Mouse (Mus musculus) urinary bladder, postnatal 10 days (tissue): Measurements from ENCODE around the gene Ccdc150.

ENCODE experiments used
- DNase-seq: peaks from one replicate; pipeline ENCODE4 v3.0.0; 2022; ENCODE audit warnings: low spot score

The Ccdc150 gene

DNA sequence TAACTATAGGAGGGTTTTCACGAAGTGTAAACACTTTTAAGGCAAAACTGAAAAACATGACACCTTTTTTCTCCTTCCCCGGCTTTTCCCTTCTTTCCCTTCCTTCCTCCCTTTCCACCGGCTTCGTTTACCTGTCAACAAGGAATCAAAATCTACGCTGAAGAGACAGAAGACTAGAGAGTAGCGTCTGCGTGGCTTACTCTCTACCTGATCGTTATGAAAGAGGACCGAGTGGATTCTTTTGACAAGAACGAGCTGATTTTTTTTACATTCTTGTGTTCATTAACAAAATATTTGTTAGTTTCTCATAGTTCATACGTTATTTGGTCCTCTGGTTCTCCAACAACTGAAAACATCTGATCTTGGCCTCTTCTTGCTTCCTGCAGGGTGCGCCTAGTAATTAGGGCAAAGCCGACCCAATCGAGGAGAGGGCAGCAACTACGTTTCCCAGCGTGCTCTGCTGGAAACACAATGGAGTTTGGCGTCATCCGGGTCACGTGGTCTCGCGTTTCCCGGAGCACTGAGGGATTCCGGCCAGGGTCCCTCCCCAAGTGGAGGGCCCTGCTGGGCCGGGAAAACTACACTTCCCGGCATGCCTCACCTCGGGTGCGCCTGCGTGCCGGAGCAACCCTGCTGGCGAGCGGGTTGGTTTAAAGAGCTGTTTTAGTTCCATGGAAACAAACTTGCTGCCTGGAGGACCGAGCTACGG lies at the start of gene Ccdc150:
TSS of gene Ccdc150 (plus strand) at position 526 of the 709 bp plus-strand sequence.
- peak; percentile 82 for DNase-seq

DNA sequence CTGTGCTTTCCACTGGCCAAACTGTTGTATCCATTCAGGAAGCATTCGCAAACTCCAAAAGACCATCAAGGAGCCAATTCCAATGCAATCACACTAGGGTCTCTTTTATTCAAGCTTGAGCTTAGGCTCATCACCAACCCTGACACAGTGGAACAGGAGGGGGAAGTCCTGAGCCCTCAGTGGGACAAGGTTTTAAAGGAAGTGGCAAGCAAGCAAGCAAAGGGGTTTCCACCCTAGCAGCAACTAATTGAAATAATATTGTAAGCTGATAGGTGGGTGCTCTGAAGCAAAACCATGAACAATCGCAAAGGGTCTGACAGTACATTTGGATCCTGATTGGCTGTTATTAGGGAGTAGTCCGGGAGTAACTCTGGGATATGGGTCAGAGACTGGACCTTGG lies 30.2 kb upstream of the Ccdc150 start:
- no peak for DNase-seq

DNA sequence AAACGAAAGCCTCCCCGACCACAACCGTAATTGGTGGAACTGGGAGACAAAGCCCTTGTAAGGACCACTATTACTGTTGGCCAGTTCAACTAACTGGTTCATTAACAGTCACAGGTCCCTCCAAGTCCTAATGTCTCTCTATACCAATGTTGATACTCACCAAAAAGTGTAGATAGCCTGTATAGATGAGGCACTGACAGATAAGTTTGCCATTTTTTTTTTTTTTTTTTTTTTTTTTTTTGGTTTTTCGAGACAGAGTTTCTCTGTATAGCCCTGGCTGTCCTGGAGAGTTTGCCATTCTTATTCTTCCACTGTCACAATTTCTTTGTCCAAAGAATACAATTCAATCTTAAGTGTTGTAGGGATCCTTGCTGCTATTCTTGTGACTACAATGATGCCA lies 7.8 kb upstream of the Ccdc150 start:
- DNase-seq = no peak

DNA sequence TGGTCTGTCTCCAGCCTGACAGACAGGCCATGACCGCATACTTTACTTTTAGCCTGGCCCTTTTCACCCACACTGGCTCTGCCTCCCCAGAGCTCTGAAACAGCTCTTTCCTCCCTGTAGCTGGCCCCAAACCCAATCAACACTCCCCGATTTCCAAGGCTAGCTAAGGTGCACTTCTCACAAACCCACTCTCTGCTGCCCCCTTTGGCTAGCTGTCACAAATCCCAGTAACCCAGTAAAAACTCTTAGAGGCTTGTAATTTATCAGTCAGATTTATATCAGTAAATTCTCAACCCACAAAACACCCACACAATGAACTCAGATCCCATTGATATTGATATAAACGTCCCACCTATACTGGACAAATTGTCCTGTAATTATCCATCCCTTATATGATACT lies 25.1 kb downstream of the Ccdc150 start:
- DNase-seq = no peak

DNA sequence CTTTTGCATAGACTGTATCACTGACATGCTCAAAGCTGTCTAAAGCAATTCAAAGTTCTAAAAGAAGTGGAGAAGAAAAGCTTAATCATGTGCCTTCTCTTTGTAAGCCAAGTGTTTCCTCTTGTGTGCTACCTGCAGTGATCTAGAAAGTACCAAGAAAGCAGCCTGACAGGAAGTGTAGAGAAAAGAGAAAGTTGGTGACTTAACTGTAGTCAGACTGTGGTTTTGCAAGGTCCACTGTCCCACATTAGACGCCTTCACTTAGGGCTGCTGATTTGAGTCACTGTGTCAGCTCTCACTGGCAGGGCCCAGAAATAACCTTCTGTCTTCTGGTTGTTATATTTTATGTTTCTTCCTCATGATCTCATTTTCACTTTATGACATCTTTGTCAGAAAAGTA lies 29.1 kb downstream of the Ccdc150 start:
- no peak for DNase-seq

DNA sequence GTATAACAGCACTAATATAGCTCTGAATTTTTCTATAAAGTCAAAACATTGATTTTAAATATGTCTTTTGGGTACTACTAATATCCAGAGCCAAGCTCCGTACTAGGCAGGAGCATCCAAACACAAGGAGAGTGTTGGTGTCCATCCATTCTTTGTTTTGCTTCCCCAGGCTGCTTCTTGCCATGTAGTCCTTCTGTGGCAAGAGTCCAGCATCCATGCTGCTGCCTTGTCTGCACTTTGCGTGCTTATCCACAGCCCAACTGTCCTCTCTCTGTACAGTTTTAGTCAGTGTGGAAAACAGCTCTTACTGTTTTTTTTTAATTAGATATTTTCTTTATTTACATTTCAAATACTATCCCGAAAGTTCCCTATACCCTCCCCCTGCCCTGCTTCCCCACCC lies 30.2 kb downstream of the Ccdc150 start:
- no peak for DNase-seq

DNA sequence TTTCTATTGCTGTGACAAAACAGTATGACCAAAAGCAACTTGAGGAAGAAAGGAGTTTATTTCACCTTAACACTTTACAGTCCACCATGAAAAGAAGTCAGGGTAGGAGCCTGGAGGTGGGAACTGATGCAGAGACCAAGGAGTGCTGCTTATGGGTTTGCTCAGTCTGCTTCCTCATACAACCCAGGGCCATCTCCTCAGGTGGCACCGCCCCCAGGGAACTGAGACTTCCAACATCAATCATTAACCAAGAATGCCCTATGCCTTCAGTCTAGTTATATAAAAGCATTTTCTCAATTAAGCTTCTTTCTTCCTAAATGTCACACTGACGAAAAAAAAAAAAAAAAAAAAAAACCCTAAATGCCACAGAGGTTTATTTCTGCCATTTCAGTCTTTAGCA lies 55.9 kb downstream of the Ccdc150 start:
- DNase-seq = no peak

DNA sequence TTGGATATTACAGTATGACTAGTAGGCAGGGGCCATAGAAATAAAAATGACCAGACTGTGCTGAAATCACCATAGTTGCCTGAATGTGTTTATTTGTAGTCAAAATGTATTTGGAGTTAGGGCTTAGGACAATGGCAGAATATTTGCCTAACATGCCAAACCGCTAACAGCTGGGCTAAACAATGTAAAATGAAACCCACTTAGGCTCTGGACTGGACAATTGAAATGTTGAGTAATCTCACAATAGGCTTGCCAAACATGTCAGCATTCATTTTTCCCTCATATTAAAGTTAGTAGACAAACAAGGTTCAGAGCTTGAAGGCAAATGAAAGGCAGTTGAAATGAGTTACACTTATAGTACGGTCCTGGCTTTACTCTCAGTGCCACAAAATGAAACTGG lies 76.2 kb downstream of the Ccdc150 start:
- DNase-seq = no peak

DNA sequence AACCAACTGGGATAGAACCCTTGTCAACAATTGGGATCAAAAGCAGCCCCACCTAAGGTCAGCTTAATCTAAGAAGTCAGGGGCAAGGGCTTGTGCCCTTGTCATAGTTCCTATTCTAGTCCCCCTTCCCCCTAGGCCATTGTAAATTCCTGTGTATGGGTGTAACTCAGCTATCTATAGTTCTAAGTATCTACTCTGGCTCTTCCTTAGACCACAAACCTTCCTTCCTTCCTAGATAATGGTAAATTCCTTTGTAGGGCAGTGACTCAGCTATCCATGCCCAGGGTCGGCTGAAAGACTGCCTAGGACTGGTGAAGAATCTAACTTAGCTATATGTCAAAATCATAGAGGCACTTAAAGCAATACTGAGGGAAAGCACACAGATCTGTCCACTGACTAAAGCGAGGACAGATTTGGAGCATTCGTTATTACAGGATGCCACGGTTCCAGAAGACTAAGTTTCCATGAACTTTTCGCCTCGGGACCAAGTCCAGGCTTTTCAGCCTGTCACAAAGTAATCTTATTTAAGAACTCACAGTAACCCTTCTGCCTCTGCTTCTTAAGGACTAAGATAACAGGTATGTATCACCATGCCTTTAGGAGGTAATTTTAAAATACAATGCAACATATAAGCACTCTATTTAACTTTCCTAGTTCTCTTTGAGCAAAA lies 77.5 kb downstream of the Ccdc150 start:
- DNase-seq = no peak

DNA sequence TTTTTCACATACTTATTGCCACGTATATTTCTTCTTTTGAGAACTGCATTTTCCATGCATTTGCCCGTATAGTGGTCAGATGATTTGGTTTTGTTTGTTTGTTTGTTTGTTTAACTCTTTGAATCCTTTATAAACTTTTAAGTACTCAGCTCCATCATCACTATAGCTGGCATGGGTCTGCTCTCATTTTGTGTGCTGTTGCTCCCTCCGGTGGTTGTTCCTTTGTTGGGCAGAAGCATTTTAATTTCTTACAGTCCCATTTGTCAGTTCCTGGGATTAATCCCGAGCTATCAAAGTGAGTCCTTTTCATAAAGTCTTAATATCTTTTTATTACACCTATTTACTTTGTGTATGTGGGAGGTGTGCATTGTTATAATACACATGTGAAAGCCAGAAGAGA lies 82.5 kb downstream of the Ccdc150 start:
- no peak for DNase-seq

DNA sequence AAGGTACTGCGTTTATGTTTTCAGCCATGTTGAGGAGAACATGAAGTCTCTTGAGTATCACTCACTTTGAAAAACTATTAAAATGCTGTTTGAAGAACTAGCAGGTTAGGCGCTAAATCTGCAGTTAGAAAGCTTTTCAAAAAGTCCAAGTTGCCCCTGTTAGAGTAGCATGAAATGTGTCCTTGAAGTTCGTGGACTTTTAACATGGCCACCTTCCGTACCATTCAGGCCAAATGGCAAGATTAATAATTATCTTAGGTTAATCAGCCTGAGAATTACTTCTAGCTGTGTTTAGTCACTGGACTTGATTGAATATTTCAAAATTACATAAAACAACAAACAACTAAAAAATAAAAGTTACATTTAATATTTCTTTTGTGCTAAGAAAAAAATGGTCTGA lies 104.3 kb downstream of the Ccdc150 start:
- DNase-seq = no peak

DNA sequence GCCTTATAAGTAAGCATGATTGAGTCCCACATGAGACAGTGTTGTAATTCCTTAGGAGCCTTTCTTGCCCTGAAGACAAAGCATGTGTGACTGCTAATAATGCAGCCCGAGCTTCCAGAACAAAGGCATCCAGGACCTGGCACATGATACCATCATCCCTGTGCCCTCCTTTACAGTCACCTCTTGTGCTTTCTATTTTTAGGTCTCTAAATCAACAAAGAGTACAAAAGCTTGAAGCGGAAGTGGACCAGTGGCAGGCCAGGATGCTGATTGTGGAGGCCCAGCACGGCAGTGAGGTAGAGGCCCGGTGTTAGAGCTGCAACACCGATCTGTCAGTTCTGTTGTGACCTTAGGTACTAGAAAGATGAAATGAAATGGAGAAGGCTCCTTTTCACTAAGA lies 105.0 kb downstream of the Ccdc150 start:
- no peak for DNase-seq

DNA sequence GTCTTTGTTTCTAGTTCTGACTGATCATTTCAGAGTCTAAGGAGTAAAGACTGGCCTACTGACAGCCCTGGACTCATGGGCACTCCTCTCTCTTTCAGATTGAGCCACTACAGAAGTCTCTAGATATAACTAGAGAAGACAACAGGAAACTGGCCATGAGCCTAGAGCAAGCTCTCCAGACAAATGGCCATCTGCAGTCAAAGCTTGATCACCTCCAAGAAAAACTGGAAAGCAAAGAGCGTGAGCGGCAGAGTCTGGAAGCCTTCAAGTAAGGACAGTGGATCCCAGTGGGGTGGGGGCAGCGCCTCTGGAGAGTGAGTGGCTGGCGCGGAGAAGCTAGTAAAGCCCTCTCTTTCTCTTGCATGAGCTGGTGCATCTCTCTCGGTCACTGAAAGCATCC lies 106.1 kb downstream of the Ccdc150 start:
- DNase-seq = no peak

DNA sequence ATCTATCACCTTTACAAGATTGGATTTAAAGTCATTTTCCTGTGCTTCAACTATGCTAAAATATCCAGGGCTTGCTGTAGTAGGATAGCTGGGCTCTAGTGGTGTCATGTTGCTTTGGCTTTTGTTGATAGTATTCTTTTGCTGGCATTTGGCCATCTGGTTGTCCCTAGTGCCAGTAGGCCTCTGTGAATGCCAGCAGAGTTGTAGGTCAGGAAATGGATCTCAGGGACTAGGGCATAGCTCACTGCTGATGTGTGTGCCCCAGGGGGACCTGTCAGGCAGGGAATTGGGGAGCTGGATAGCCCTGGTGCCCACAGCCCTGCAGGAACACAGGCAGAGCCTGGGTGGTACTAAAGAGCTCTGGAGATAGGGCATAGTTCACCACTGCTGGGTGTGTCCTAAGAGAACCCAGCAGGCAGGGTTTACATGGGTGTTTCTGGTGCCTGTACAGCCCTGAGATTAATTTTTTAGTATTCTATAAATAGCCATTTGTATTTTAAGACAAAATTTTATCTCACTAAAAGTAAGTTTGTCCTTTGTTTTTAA lies 127.1 kb downstream of the Ccdc150 start:
- DNase-seq = no peak

DNA sequence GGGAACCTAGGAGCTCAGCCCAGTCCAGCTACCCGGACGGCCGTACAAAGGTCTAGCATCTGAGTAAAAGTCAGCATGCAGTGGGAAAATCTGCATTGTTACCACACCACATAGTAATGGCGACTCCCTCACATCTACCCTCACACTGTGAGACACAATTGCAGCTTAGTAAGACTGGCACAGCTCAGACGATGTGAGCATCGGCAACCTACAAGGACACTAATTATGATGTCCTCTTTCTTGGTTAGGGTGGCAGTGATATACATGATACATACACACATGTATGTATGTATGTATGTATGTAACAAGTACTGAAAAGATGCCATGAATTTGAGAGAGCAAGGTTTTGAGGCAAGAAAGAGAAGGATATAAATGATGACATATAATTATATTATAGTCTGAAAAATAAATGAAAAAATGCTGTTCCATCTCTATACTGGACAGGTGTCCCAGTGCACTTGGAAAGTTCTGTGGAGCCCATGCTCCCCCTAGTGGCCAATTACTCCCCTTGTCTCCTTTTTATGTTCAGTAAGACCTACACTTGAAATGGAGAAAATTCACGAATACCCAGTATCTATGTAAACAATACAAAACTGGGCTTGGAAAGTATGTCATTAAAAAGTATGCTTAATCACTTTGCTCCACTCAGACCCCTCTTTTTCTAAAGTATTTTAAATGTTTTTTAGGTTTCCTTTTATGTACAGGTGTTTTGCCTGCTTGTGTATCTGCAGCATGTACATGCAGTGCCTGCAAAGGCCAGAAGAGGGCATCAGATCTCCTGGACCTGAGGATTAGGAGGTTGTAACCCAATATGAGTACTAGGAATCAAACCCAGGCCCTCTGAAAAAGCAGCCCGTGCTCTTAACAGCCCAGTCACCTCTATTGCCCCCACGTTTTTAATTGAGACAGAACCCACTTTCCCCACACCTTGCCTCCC lies 130.8 kb downstream of the Ccdc150 start:
- no peak for DNase-seq

DNA sequence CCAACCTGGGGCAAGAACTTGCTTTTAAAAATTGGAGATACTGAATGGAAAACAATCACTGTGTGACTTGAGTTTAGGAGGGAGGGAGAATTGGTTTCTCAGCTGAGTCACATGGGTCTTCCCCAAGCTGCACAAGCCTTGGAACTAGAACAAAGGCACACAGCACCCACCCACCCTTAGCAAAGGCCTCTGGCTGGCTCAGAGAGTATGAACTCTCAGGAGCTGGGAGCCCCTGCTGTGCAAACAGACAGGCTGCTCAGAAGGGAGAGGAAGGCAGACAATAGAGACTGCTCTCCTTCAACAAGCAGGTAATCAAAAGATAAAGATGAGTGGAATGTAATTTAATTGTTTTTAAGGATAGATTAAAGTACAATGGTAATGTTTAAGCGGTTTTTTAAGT lies 133.7 kb downstream of the Ccdc150 start:
- DNase-seq = no peak

DNA sequence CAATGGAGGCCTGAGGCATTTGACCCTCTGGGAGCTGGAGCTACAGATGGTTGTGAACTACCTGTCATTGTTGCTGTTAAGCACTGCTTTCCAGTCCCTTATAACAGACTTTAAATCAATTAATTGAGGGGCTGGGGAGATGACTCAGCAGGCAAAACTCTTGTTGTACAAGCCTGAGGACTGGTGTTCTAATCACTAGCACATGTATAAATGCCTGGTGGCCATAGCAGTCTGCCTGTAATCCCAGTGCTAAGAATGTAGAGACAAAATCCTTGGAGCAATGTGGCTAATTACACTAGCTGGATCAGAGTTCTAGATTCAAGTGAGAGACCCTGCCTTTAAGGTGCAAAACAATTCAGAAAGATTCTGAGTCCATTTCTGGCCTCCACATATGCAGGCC lies 152.3 kb downstream of the Ccdc150 start:
- DNase-seq = no peak
